ENCODE assay signal across 28 mouse cellular contexts in genomic region chr12:3692795-3693392, GRCm38 (mm10).
DNase-seq lines count a peak whose midpoint lies in the region; ATAC-seq lines count a peak whose summit lies in the region.
"Had no signal": no experiment of that assay in that cellular context is flagged by ENCODE, and none has a peak within 500 bp of the region (broad histone marks: within the 10 kb centered on the region; RNA-seq: fewer than 3 reads in every experiment).

No protein-coding gene starts in this region.

- H3K27me3 ChIP-seq in liver, embryonic 11.5 days (replicated peaks; ENCODE audit: control insufficient read depth, insufficient read depth, low read length) = no peaks in the 10 kb centered on the region
- no peaks in the 10 kb centered on the region for H3K27me3 ChIP-seq in liver, embryonic 16.5 days (ENCODE audit: control insufficient read depth, insufficient read depth, low read depth, low read length)
- no peaks in the 10 kb centered on the region for H3K27me3 ChIP-seq in hindbrain, embryonic 11.5 days (ENCODE audit: control insufficient read depth, insufficient read depth, low read length)
- H3K27me3 ChIP-seq in embryonic facial prominence, embryonic 10.5 days (replicated peaks; ENCODE audit: low read depth, poor library complexity, severe bottlenecking) = no peaks in the 10 kb centered on the region
- H3K27me3 ChIP-seq: embryonic facial prominence, embryonic 12.5 days; forebrain, embryonic 12.5 days; hindbrain, embryonic 15.5 days; intestine, embryonic 15.5 days; megakaryocyte, embryonic 14.5 days; neural tube, embryonic 13.5 days had no signal

- peak; percentile 61; the same call in 1 of the 2 replicates for ATAC-seq in liver, embryonic 11.5 days (replicated peaks; ENCODE audit: low FRiP score)
- ATAC-seq in liver, embryonic 16.5 days (ENCODE audit: low read depth) = peak; percentile 53; the same call in 1 of the 2 replicates
- ATAC-seq in hindbrain, embryonic 11.5 days (ENCODE audit: low FRiP score) = no peak
- no peak for ATAC-seq in erythroblast, adult 5-6 weeks (replicated peaks; ENCODE audit: low FRiP score, poor library complexity, severe bottlenecking)
- ATAC-seq: intestine, embryonic 15.5 days; midbrain, embryonic 16.5 days had no signal

- DNase-seq in liver, embryonic 11.5 days (ENCODE audit: low spot score) = no peak
- DNase-seq in liver = no peak
- peak; percentile 20 for DNase-seq in c-Kit-positive CD71-positive TER-119-negative erythroid progenitor cells, embryonic 14.5 days (ENCODE audit: low read depth)
- peak; percentile 34 to 58 for DNase-seq in cerebellum, postnatal 14 days
- DNase-seq in hindbrain, embryonic 11.5 days (ENCODE audit: low spot score) = no peak
- no peak for DNase-seq in embryonic facial prominence, embryonic 10.5 days (ENCODE audit: low spot score)
- DNase-seq: adrenal gland, postnatal 36 days; B cell, adult 2 months; gastrocnemius, postnatal 36 days; heart, postnatal 36 days; kidney, adult 8-10 months; kidney, postnatal 10 days; lung, adult 18-20 months; lung, postnatal 14 days; retina, postnatal 1 day; right cerebral cortex, postnatal 25 days had no signal

- H3K4me3 ChIP-seq in liver, embryonic 11.5 days (ENCODE audit: low read depth, low read length) = no peak overlapping the region
- H3K4me3 ChIP-seq in liver, embryonic 16.5 days (ENCODE audit: low read depth, low read length) = no peak overlapping the region
- no peak overlapping the region for H3K4me3 ChIP-seq in hindbrain, embryonic 11.5 days (ENCODE audit: low read depth, low read length)
- no peak overlapping the region for H3K4me3 ChIP-seq in embryonic facial prominence, embryonic 10.5 days
- H3K4me3 ChIP-seq: embryonic facial prominence, embryonic 12.5 days; erythroblast, embryonic 14.5 days; forebrain, embryonic 12.5 days; hindbrain, embryonic 15.5 days; intestine, embryonic 15.5 days; layer of hippocampus, adult 2 months; megakaryocyte, embryonic 14.5 days; myocyte; neural tube, embryonic 13.5 days had no signal

- no peak overlapping the region for H3K4me2 ChIP-seq in liver, embryonic 11.5 days
- H3K4me2 ChIP-seq in liver, embryonic 16.5 days (ENCODE audit: low read depth, low read length) = no peak overlapping the region
- no peak overlapping the region for H3K4me2 ChIP-seq in hindbrain, embryonic 11.5 days (replicated peaks; ENCODE audit: low read depth, low read length)
- H3K4me2 ChIP-seq: embryonic facial prominence, embryonic 12.5 days; forebrain, embryonic 12.5 days; hindbrain, embryonic 15.5 days; intestine, embryonic 15.5 days; neural tube, embryonic 13.5 days had no signal

- no peak overlapping the region for H3K9ac ChIP-seq in liver, embryonic 11.5 days (ENCODE audit: low read depth, low read length)
- H3K9ac ChIP-seq in liver, embryonic 16.5 days (ENCODE audit: low read depth, low read length) = no peak overlapping the region
- no peak overlapping the region for H3K9ac ChIP-seq in hindbrain, embryonic 11.5 days (ENCODE audit: low read depth, low read length)
- H3K9ac ChIP-seq: embryonic facial prominence, embryonic 12.5 days; forebrain, embryonic 12.5 days; hindbrain, embryonic 15.5 days; intestine, embryonic 15.5 days; neural tube, embryonic 13.5 days had no signal

- 69% methylated on average over 6 of the region's 6 CpGs for WGBS in liver, embryonic 11.5 days
- WGBS in liver, embryonic 16.5 days (ENCODE audit: insufficient replicate concordance) = 53% methylated on average over 6 of the region's 6 CpGs
- WGBS in hindbrain, embryonic 11.5 days = 97% methylated on average over 6 of the region's 6 CpGs
- 94% methylated on average over 6 of the region's 6 CpGs for WGBS in embryonic facial prominence, embryonic 10.5 days

- no peaks in the 10 kb centered on the region for H3K9me3 ChIP-seq in liver, embryonic 11.5 days (ENCODE audit: control insufficient read depth, low read length)
- H3K9me3 ChIP-seq in liver, embryonic 16.5 days (replicated peaks; ENCODE audit: control insufficient read depth, low read length) = no peaks in the 10 kb centered on the region
- H3K9me3 ChIP-seq in hindbrain, embryonic 11.5 days (ENCODE audit: control insufficient read depth, low read length) = no peaks in the 10 kb centered on the region
- no peaks in the 10 kb centered on the region for H3K9me3 ChIP-seq in embryonic facial prominence, embryonic 10.5 days
- H3K9me3 ChIP-seq: embryonic facial prominence, embryonic 12.5 days; forebrain, embryonic 12.5 days; hindbrain, embryonic 15.5 days; intestine, embryonic 15.5 days; megakaryocyte, embryonic 14.5 days; neural tube, embryonic 13.5 days had no signal

- H3K4me1 ChIP-seq in liver, embryonic 11.5 days (replicated peaks; ENCODE audit: control insufficient read depth, insufficient read depth, low read length) = peaks cover 16% of the 10 kb centered on the region
- H3K4me1 ChIP-seq in liver, embryonic 16.5 days (ENCODE audit: control insufficient read depth, low read depth, low read length) = peaks cover 16% of the 10 kb centered on the region
- no peaks in the 10 kb centered on the region for H3K4me1 ChIP-seq in hindbrain, embryonic 11.5 days (replicated peaks; ENCODE audit: control insufficient read depth, insufficient read depth, low read length)
- H3K4me1 ChIP-seq in embryonic facial prominence, embryonic 10.5 days = no peaks in the 10 kb centered on the region
- H3K4me1 ChIP-seq: embryonic facial prominence, embryonic 12.5 days; forebrain, embryonic 12.5 days; hindbrain, embryonic 15.5 days; intestine, embryonic 15.5 days; neural tube, embryonic 13.5 days had no signal

- H3K36me3 ChIP-seq in liver, embryonic 11.5 days (ENCODE audit: control insufficient read depth, insufficient read depth, low read length) = no peaks in the 10 kb centered on the region
- H3K36me3 ChIP-seq in liver, embryonic 16.5 days (ENCODE audit: control insufficient read depth, insufficient read depth) = no peaks in the 10 kb centered on the region
- no peaks in the 10 kb centered on the region for H3K36me3 ChIP-seq in hindbrain, embryonic 11.5 days (ENCODE audit: control insufficient read depth, insufficient read depth, low read length)
- no peaks in the 10 kb centered on the region; the same call in 1 of the 2 replicates for H3K36me3 ChIP-seq in embryonic facial prominence, embryonic 10.5 days (replicated peaks)
- H3K36me3 ChIP-seq: embryonic facial prominence, embryonic 12.5 days; forebrain, embryonic 12.5 days; hindbrain, embryonic 15.5 days; intestine, embryonic 15.5 days; neural tube, embryonic 13.5 days had no signal

- H3K27ac ChIP-seq in liver, embryonic 11.5 days (ENCODE audit: low read depth, low read length) = no peak overlapping the region
- no peak overlapping the region for H3K27ac ChIP-seq in liver, embryonic 16.5 days (ENCODE audit: low read length)
- H3K27ac ChIP-seq in hindbrain, embryonic 11.5 days (ENCODE audit: low read depth, low read length) = no peak overlapping the region
- no peak overlapping the region for H3K27ac ChIP-seq in embryonic facial prominence, embryonic 10.5 days (replicated peaks)
- H3K27ac ChIP-seq: embryonic facial prominence, embryonic 12.5 days; forebrain, embryonic 12.5 days; hindbrain, embryonic 15.5 days; intestine, embryonic 15.5 days; layer of hippocampus, adult 2 months; neural tube, embryonic 13.5 days had no signal

Comparison
In these comparisons a context has a peak if more than half of its experiments do, and no peak if none do; other contexts are left out.
1. ATAC-seq: peak in liver, embryonic 11.5 days (single experiment) and liver, embryonic 16.5 days (single experiment); none in hindbrain, embryonic 11.5 days (single experiment) and erythroblast, adult 5-6 weeks (single experiment).
2. DNase-seq: peak in c-Kit-positive CD71-positive TER-119-negative erythroid progenitor cells, embryonic 14.5 days (single experiment) and cerebellum, postnatal 14 days (2 of 2); none in liver, embryonic 11.5 days (single experiment), liver (single experiment), hindbrain, embryonic 11.5 days (single experiment) and embryonic facial prominence, embryonic 10.5 days (single experiment).